Mouse (Mus musculus) C2C12 (cell line): Measurements from ENCODE around the gene Fgf7.

Experiments used
- CEBPB ChIP-seq: IDR thresholded peaks from one replicate; pipeline ENCODE4 v1.6.1; 2011; ENCODE audit warnings: low read depth, mild to moderate bottlenecking, control low read depth, moderate library complexity
- CTCF ChIP-seq: IDR thresholded peaks from one replicate; pipeline ENCODE4 v1.5.1; 2011; ENCODE audit not compliant: control insufficient read depth, insufficient read depth, insufficient read length
- FOSL1 ChIP-seq: IDR thresholded peaks from one replicate; pipeline ENCODE4 v1.8.0; 2011; ENCODE audit warnings: mild to moderate bottlenecking, low read length; ENCODE audit not compliant: poor library complexity, insufficient read depth, severe bottlenecking
- MAX ChIP-seq: IDR thresholded peaks from one replicate; pipeline ENCODE4 v1.6.1; 2011; ENCODE audit warnings: mild to moderate bottlenecking, control low read depth
- MYOD1 ChIP-seq: IDR thresholded peaks from one replicate; pipeline ENCODE4 v1.6.1; 2011; ENCODE audit warnings: low read depth; ENCODE audit not compliant: control insufficient read depth, insufficient read length
- MYOG ChIP-seq: IDR thresholded peaks from one replicate; pipeline ENCODE4 v1.6.1; 2011; ENCODE audit not compliant: control insufficient read depth, insufficient read length; ENCODE audit errors: extremely low read depth
- USF1 ChIP-seq: IDR thresholded peaks from one replicate; pipeline ENCODE4 v1.6.1; 2011; ENCODE audit warnings: low read depth, mild to moderate bottlenecking, control low read depth, moderate library complexity

GRCm38 (mm10) chr2:126084326-126084725 is 49.9 kb downstream of the Fgf7 start:
- no peak for TF ChIP-seq CTCF
- no peak for TF ChIP-seq USF1
- no peak for TF ChIP-seq MAX
- TF ChIP-seq MYOD1 = no peak
- TF ChIP-seq FOSL1 = no peak
- no peak for TF ChIP-seq CEBPB
- TF ChIP-seq MYOG = no peak
